Mouse (Mus musculus) kidney, embryonic 14.5 days (tissue): ENCODE measurements at regions not wholly inside any gene's neighbourhood (a gene's known extent, or its start where the extent isn't known, plus 50 kb on each side); places are given as distances from the start of the nearest gene placed in this dataset.
"Not testable (repeated sequence)": the region's sequence is repeated elsewhere in the genome, so short reads cannot be mapped to it uniquely, and the experiment has no call there.

Source experiments
- ATAC-seq: fragments of 200-750 bp; cut with Nextera tagmentation; 2 replicates; pipeline ENCODE4 v1.8.0; 2017; ENCODE audit warnings: moderate number of reproducible peaks, mild to moderate bottlenecking, moderate TSS enrichment, moderate library complexity; ENCODE audit not compliant: low FRiP score, low TSS enrichment
- H3K27ac ChIP-seq: fragments of 300-500 bp; sonication (generic); 2 replicates; pipeline ENCODE4 v1.5.1; 2014; ENCODE audit warnings: low read depth, mild to moderate bottlenecking, low read length, moderate library complexity, mixed read lengths
- H3K27me3 ChIP-seq: fragments of 300-500 bp; sonication (generic); 2 replicates; pipeline ENCODE4 v1.6.1; 2014; ENCODE audit warnings: mild to moderate bottlenecking, low read length; ENCODE audit not compliant: control insufficient read depth, insufficient read depth
- H3K36me3 ChIP-seq: fragments of 300-500 bp; sonication (generic); 2 replicates; pipeline ENCODE4 v1.6.1; 2014; ENCODE audit warnings: low read length, mixed read lengths; ENCODE audit not compliant: control insufficient read depth, insufficient read depth
- H3K4me1 ChIP-seq: fragments of 300-500 bp; sonication (generic); 2 replicates; pipeline ENCODE4 v1.6.1; 2014; ENCODE audit warnings: low read length, mixed read lengths; ENCODE audit not compliant: control insufficient read depth, insufficient read depth
- H3K4me2 ChIP-seq: fragments of 300-500 bp; sonication (generic); replicated peaks from 2 replicates; pipeline ENCODE4 v1.6.1; 2014; ENCODE audit warnings: low read depth, mild to moderate bottlenecking, low read length
- H3K4me3 ChIP-seq: fragments of 300-500 bp; sonication (generic); 2 replicates; pipeline ENCODE4 v1.5.1; 2014; ENCODE audit warnings: mild to moderate bottlenecking, low read length
- H3K9ac ChIP-seq: fragments of 300-500 bp; sonication (generic); 2 replicates; pipeline ENCODE4 v1.6.1; 2014; ENCODE audit warnings: low read depth, mild to moderate bottlenecking, low read length, moderate library complexity
- H3K9me3 ChIP-seq: fragments of 300-500 bp; sonication (generic); 2 replicates; pipeline ENCODE4 v1.6.1; 2016; ENCODE audit warnings: low read length; ENCODE audit not compliant: control insufficient read depth
- WGBS: fragments of 180-500 bp; shearing (Covaris S2); extraction: QIAGEN DNeasy Blood & Tissue Kit; methylation state at CpG from one replicate; pipeline ENCODE4 v1.1.7; 2014; 5-methylcytosine and 5-hydroxymethylcytosine counted together

- 0 out of 2 replicates have a peak, but pooled peaks cover 6% of the 10 kb centered on the region for H3K4me1 ChIP-seq
- no peaks in the 10 kb centered on the region for H3K36me3 ChIP-seq
- H3K4me3 ChIP-seq: no peak overlapping the region
- no peaks in the 10 kb centered on the region for H3K27me3 ChIP-seq
- 82% methylated on average over 2 of the region's 2 CpGs for WGBS
- no peak for ATAC-seq
- H3K9ac ChIP-seq: no peak overlapping the region
- no peaks in the 10 kb centered on the region for H3K9me3 ChIP-seq
- H3K4me2 ChIP-seq: no peak overlapping the region
- H3K27ac ChIP-seq: no peak overlapping the region
Measured at GRCm38 (mm10) chr1:194424201-194424600, 193.8 kb upstream of the Plxna2 start.

- no peaks in the 10 kb centered on the region for H3K27me3 ChIP-seq
- 59% methylated on average over 5 of the region's 5 CpGs for WGBS
- H3K4me3 ChIP-seq: no peak overlapping the region
- no peaks in the 10 kb centered on the region for H3K36me3 ChIP-seq
- H3K27ac ChIP-seq: no peak overlapping the region
- H3K4me1 ChIP-seq: 0 out of 2 replicates have a peak, but pooled peaks cover 3% of the 10 kb centered on the region
- H3K9me3 ChIP-seq: no peaks in the 10 kb centered on the region
- no peak for ATAC-seq
- H3K9ac ChIP-seq: no peak overlapping the region
- H3K4me2 ChIP-seq: no peak overlapping the region
Measured at GRCm38 (mm10) chr1:194412193-194412592, 205.8 kb upstream of the Plxna2 start.

- H3K27me3 ChIP-seq: no peaks in the 10 kb centered on the region
- WGBS: 74% methylated on average over 2 of the region's 2 CpGs
Measured at GRCm38 (mm10) chr1:194411788-194412187, 206.2 kb upstream of the Plxna2 start.

GRCm38 (mm10) chr1:194399281-194399680, 218.7 kb upstream of the Plxna2 start:
- no peak overlapping the region for H3K9ac ChIP-seq
- no peaks in the 10 kb centered on the region for H3K27me3 ChIP-seq
- no peak overlapping the region for H3K27ac ChIP-seq
- no peaks in the 10 kb centered on the region for H3K9me3 ChIP-seq
- no peaks in the 10 kb centered on the region for H3K36me3 ChIP-seq
- no peaks in the 10 kb centered on the region for H3K4me1 ChIP-seq
- no peak overlapping the region for H3K4me2 ChIP-seq
- H3K4me3 ChIP-seq: no peak overlapping the region
- no peak for ATAC-seq

More at GRCm38 (mm10) chr1:194411788-194412187, 206.2 kb upstream of the Plxna2 start:
- no peak for ATAC-seq
- Histone ChIP-seq H3K4me3 (no peak overlapping the region), H3K27ac (no peak overlapping the region), H3K36me3 (no peaks in the 10 kb centered on the region), H3K9ac (no peak overlapping the region), H3K9me3 (no peaks in the 10 kb centered on the region), H3K4me2 (no peak overlapping the region), H3K4me1 (0 out of 2 replicates have a peak, but pooled peaks cover 3% of the 10 kb centered on the region)

GRCm38 (mm10) chr1:194396754-194397460, 221.1 kb upstream of the Plxna2 start:
- Histone ChIP-seq H3K27ac (no peak overlapping the region), H3K4me1 (no peaks in the 10 kb centered on the region), H3K9ac (no peak overlapping the region), H3K9me3 (no peaks in the 10 kb centered on the region), H3K36me3 (no peaks in the 10 kb centered on the region), H3K4me2 (no peak overlapping the region), H3K4me3 (no peak overlapping the region), H3K27me3 (no peaks in the 10 kb centered on the region)
- ATAC-seq: no peak
- 81% methylated on average over 4 of the region's 4 CpGs for WGBS

GRCm38 (mm10) chr1:194393720-194394119, 224.3 kb upstream of the Plxna2 start:
- 42% methylated on average over 3 of the region's 3 CpGs for WGBS
- Histone ChIP-seq H3K27ac (no peak overlapping the region), H3K9me3 (no peaks in the 10 kb centered on the region), H3K9ac (no peak overlapping the region), H3K27me3 (no peaks in the 10 kb centered on the region), H3K4me1 (no peaks in the 10 kb centered on the region), H3K36me3 (no peaks in the 10 kb centered on the region), H3K4me2 (no peak overlapping the region), H3K4me3 (no peak overlapping the region)
- no peak for ATAC-seq

GRCm38 (mm10) chr1:194390202-194390601, 227.8 kb upstream of the Plxna2 start:
- Histone ChIP-seq H3K27me3 (no peaks in the 10 kb centered on the region), H3K4me2 (no peak overlapping the region), H3K27ac (no peak overlapping the region), H3K36me3 (no peaks in the 10 kb centered on the region), H3K4me1 (no peaks in the 10 kb centered on the region), H3K9ac (no peak overlapping the region), H3K4me3 (no peak overlapping the region), H3K9me3 (no peaks in the 10 kb centered on the region)
- no peak for ATAC-seq
- WGBS: 70% methylated on average over 2 of the region's 2 CpGs

GRCm38 (mm10) chr1:194378135-194378534, 239.9 kb upstream of the Plxna2 start:
- 33% methylated on average over 1 of the region's 1 CpGs for WGBS
- no peaks in the 10 kb centered on the region for H3K27me3 ChIP-seq
- no peak overlapping the region for H3K9ac ChIP-seq
- no peak overlapping the region for H3K4me2 ChIP-seq
- no peak overlapping the region for H3K27ac ChIP-seq
- peak; percentile 81; the same call in 1 of the 2 replicates for ATAC-seq
- no peaks in the 10 kb centered on the region for H3K9me3 ChIP-seq
- no peaks in the 10 kb centered on the region for H3K4me1 ChIP-seq
- H3K36me3 ChIP-seq: no peaks in the 10 kb centered on the region
- no peak overlapping the region for H3K4me3 ChIP-seq

GRCm38 (mm10) chr1:194373511-194373910, 244.5 kb upstream of the Plxna2 start:
- H3K4me1 ChIP-seq, H3K4me2 ChIP-seq, ATAC-seq, H3K27ac ChIP-seq, H3K36me3 ChIP-seq, H3K4me3 ChIP-seq, H3K9me3 ChIP-seq, H3K9ac ChIP-seq, H3K27me3 ChIP-seq: not testable (repeated sequence)
- WGBS: 54% methylated on average over 4 of the region's 4 CpGs
